Mouse (Mus musculus): Measurements from ENCODE around the gene Tnfrsf12a. TPM values are rescaled to one million over a fixed set of nuclear protein-coding genes. Genes with fewer than 3 reads are reported as not detected.

The Tnfrsf12a gene
- polyA plus RNA-seq, 1 experiment: 3.8 TPM

GRCm38 (mm10) chr17:23699131-23700077 lies 22.1 kb upstream of the Tnfrsf12a start:
- 3% methylated on average over 59 of the region's 101 CpGs for WGBS
- H3K27me3 ChIP-seq (ENCODE audit: control insufficient read depth, insufficient read depth, low read length): peaks cover 13% of the 10 kb centered on the region
- DNase-seq (ENCODE audit: low read depth in 1 of 2, low spot score in 2 of 2): no peak

GRCm38 (mm10) chr17:23695801-23696200 lies 18.5 kb upstream of the Tnfrsf12a start:
- Histone ChIP-seq H3K27me3 (ENCODE audit: control insufficient read depth, insufficient read depth, low read length) (peaks cover 11% of the 10 kb centered on the region), H3K4me1 (ENCODE audit: control insufficient read depth, insufficient read depth, insufficient read length) (peaks cover 6% of the 10 kb centered on the region; the same call in 1 of the 2 replicates), H3K36me3 (ENCODE audit: control insufficient read depth, insufficient read depth, low read length) (no peaks in the 10 kb centered on the region), H3K27ac (ENCODE audit: insufficient read depth, low read length) (no peak overlapping the region), H3K4me3 (ENCODE audit: extremely low read depth, insufficient read depth, insufficient read length) (no peak overlapping the region)
- TF ChIP-seq POLR2A (IDR thresholded peaks at IDR 0.05; ENCODE audit: low read depth, low read length): no peak
- no peak for TF ChIP-seq CTCF (IDR thresholded peaks at IDR 0.05; ENCODE audit: extremely low read depth, insufficient read depth, insufficient read length, insufficient replicate concordance)
- no peak for DNase-seq (ENCODE audit: low read depth in 1 of 2, low spot score in 2 of 2)
- 71% methylated on average over 3 of the region's 3 CpGs for WGBS

More at GRCm38 (mm10) chr17:23699131-23700077, 22.1 kb upstream of the Tnfrsf12a start:
- peak overlapping the region; percentile 47; the same call in 1 of the 2 replicates for H3K4me3 ChIP-seq (ENCODE audit: extremely low read depth, insufficient read depth, insufficient read length)
- H3K27ac ChIP-seq (ENCODE audit: insufficient read depth, low read length): no peak overlapping the region
- TF ChIP-seq CTCF (IDR thresholded peaks at IDR 0.05; ENCODE audit: extremely low read depth, insufficient read depth, insufficient read length, insufficient replicate concordance): no peak
- TF ChIP-seq POLR2A (IDR thresholded peaks at IDR 0.05; ENCODE audit: low read depth, low read length): no peak
- no peaks in the 10 kb centered on the region for H3K36me3 ChIP-seq (ENCODE audit: control insufficient read depth, insufficient read depth, low read length)
- H3K4me1 ChIP-seq (ENCODE audit: control insufficient read depth, insufficient read depth, insufficient read length): peaks cover 6% of the 10 kb centered on the region; the same call in 1 of the 2 replicates

- WGBS: 75% methylated on average over 1 of the region's 1 CpGs
- no peak overlapping the region for H3K4me3 ChIP-seq (ENCODE audit: extremely low read depth, insufficient read depth, insufficient read length)
- H3K27ac ChIP-seq (ENCODE audit: insufficient read depth, low read length): no peak overlapping the region
- no peak for DNase-seq (ENCODE audit: low read depth in 1 of 2, low spot score in 2 of 2)
- peaks cover 3% of the 10 kb centered on the region; the same call in 1 of the 2 replicates for H3K4me1 ChIP-seq (ENCODE audit: control insufficient read depth, insufficient read depth, insufficient read length)
- peaks cover 6% of the 10 kb centered on the region for H3K27me3 ChIP-seq (ENCODE audit: control insufficient read depth, insufficient read depth, low read length)
- TF ChIP-seq CTCF (IDR thresholded peaks at IDR 0.05; ENCODE audit: extremely low read depth, insufficient read depth, insufficient read length, insufficient replicate concordance): no peak
- TF ChIP-seq POLR2A (IDR thresholded peaks at IDR 0.05; ENCODE audit: low read depth, low read length): no peak
- H3K36me3 ChIP-seq (ENCODE audit: control insufficient read depth, insufficient read depth, low read length): no peaks in the 10 kb centered on the region
These were observed 17.2 kb upstream of the Tnfrsf12a start for GRCm38 (mm10) chr17:23694491-23694890.

- Histone ChIP-seq H3K36me3 (ENCODE audit: control insufficient read depth, insufficient read depth, low read length) (no peaks in the 10 kb centered on the region), H3K4me3 (ENCODE audit: extremely low read depth, insufficient read depth, insufficient read length) (no peak within 1 kb of the TSS), H3K4me1 (ENCODE audit: control insufficient read depth, insufficient read depth, insufficient read length) (no peaks in the 10 kb centered on the region), H3K27ac (ENCODE audit: insufficient read depth, low read length) (no peak within 1 kb of the TSS), H3K27me3 (ENCODE audit: control insufficient read depth, insufficient read depth, low read length) (peaks cover 8% of the 10 kb centered on the region)
- no peak for DNase-seq (ENCODE audit: low read depth in 1 of 2, low spot score in 2 of 2)
- TF ChIP-seq CTCF (IDR thresholded peaks at IDR 0.05; ENCODE audit: extremely low read depth, insufficient read depth, insufficient read length, insufficient replicate concordance) (no peak), POLR2A (IDR thresholded peaks at IDR 0.05; ENCODE audit: low read depth, low read length) (no peak)
- 35% methylated on average over 15 of the region's 15 CpGs for WGBS
These were observed 6.8 kb upstream of the Tnfrsf12a start, which contains the start of gene Cldn9 for GRCm38 (mm10) chr17:23683856-23684672. Gene Cldn9 (minus strand): TSS chr17:23684026.

- Histone ChIP-seq H3K4me3 (ENCODE audit: extremely low read depth, insufficient read depth, insufficient read length) (no peak overlapping the region), H3K36me3 (ENCODE audit: control insufficient read depth, insufficient read depth, low read length) (no peaks in the 10 kb centered on the region), H3K27me3 (ENCODE audit: control insufficient read depth, insufficient read depth, low read length) (peaks cover 10% of the 10 kb centered on the region), H3K4me1 (ENCODE audit: control insufficient read depth, insufficient read depth, insufficient read length) (no peaks in the 10 kb centered on the region), H3K27ac (ENCODE audit: insufficient read depth, low read length) (no peak overlapping the region)
- 58% methylated on average over 15 of the region's 15 CpGs for WGBS
- TF ChIP-seq POLR2A (IDR thresholded peaks at IDR 0.05; ENCODE audit: low read depth, low read length): no peak
- DNase-seq (ENCODE audit: low read depth in 1 of 2, low spot score in 2 of 2): no peak
These were observed 6.0 kb upstream of the Tnfrsf12a start for GRCm38 (mm10) chr17:23683226-23683625.

GRCm38 (mm10) chr17:23682530-23682929 lies 5.3 kb upstream of the Tnfrsf12a start:
- H3K27me3 ChIP-seq (ENCODE audit: control insufficient read depth, insufficient read depth, low read length): peaks cover 10% of the 10 kb centered on the region
- DNase-seq (ENCODE audit: low read depth in 1 of 2, low spot score in 2 of 2): no peak
- 86% methylated on average over 3 of the region's 3 CpGs for WGBS

More at GRCm38 (mm10) chr17:23682530-23682929, 5.3 kb upstream of the Tnfrsf12a start:
- TF ChIP-seq CTCF (IDR thresholded peaks at IDR 0.05; ENCODE audit: extremely low read depth, insufficient read depth, insufficient read length, insufficient replicate concordance) (no peak), POLR2A (IDR thresholded peaks at IDR 0.05; ENCODE audit: low read depth, low read length) (no peak)
- Histone ChIP-seq H3K4me3 (ENCODE audit: extremely low read depth, insufficient read depth, insufficient read length) (no peak overlapping the region), H3K36me3 (ENCODE audit: control insufficient read depth, insufficient read depth, low read length) (no peaks in the 10 kb centered on the region), H3K27ac (ENCODE audit: insufficient read depth, low read length) (no peak overlapping the region), H3K4me1 (ENCODE audit: control insufficient read depth, insufficient read depth, insufficient read length) (no peaks in the 10 kb centered on the region)
